Mouse (Mus musculus) liver, embryonic 14.5 days (tissue): ENCODE results near the gene Tgfbr1. TPM values are rescaled to one million over a fixed set of nuclear protein-coding genes. Genes with fewer than 3 reads are reported as not detected.

Source experiments
- ATAC-seq: fragments of 200-750 bp; cut with Nextera tagmentation; 2 replicates; pipeline ENCODE4 v1.8.0; 2017; ENCODE audit warnings: moderate number of reproducible peaks, mild to moderate bottlenecking, moderate library complexity; ENCODE audit not compliant: insufficient read depth
- DNase-seq, 3 experiments: peaks; one replicate each; pipeline ENCODE4 v3.0.0-alpha.2; 2012 to 2013; ENCODE audit warnings: low read depth in 3 of 3, low spot score in 3 of 3
- H3K27ac ChIP-seq: fragments of 300-500 bp; sonication (generic); 2 replicates; pipeline ENCODE4 v1.5.1; 2014; ENCODE audit warnings: moderate library complexity, mild to moderate bottlenecking, control low read depth, inconsistent platforms
- H3K27me3 ChIP-seq: fragments of 300-500 bp; sonication (generic); 2 replicates; pipeline ENCODE4 v1.6.1; 2014; ENCODE audit warnings: mild to moderate bottlenecking, low read length, moderate library complexity; ENCODE audit not compliant: control insufficient read depth, insufficient read depth
- H3K36me3 ChIP-seq: fragments of 300-500 bp; sonication (generic); replicated peaks from 2 replicates; pipeline ENCODE4 v1.6.1; 2014; ENCODE audit warnings: low read depth; ENCODE audit not compliant: control insufficient read depth, insufficient read depth
- H3K4me1 ChIP-seq, 2 experiments: fragments of 200-500 bp in 1 of 2; fragments of 300-500 bp in 1 of 2; sonication (generic) in 1 of 2; replicated peaks; 2 replicates each; pipeline ENCODE4 v1.6.1; 2012 to 2014; ENCODE audit warnings: antibody characterized with exemption in 1 of 2, inconsistent platforms in 1 of 2, low read length in 1 of 2; ENCODE audit not compliant: control insufficient read depth in 2 of 2, insufficient read depth in 2 of 2
- H3K4me2 ChIP-seq: fragments of 300-500 bp; sonication (generic); 2 replicates; pipeline ENCODE4 v1.6.1; 2014; ENCODE audit warnings: low read depth, mild to moderate bottlenecking, control low read depth, moderate library complexity
- H3K4me3 ChIP-seq, 2 experiments: fragments of 200-500 bp in 1 of 2; fragments of 300-500 bp in 1 of 2; sonication (generic) in 1 of 2; 2 replicates each; pipeline ENCODE4 v1.5.1; 2012 to 2014; ENCODE audit warnings: low read depth in 2 of 2, low read length in 2 of 2, mild to moderate bottlenecking in 2 of 2, control low read depth in 1 of 2, inconsistent platforms in 1 of 2, moderate library complexity in 1 of 2; ENCODE audit not compliant: insufficient read depth in 1 of 2
- H3K9ac ChIP-seq: fragments of 300-500 bp; sonication (generic); replicated peaks from 2 replicates; pipeline ENCODE4 v1.6.1; 2014; ENCODE audit warnings: mild to moderate bottlenecking, control low read depth, moderate library complexity
- H3K9me3 ChIP-seq: fragments of 300-500 bp; sonication (generic); 2 replicates; pipeline ENCODE4 v1.6.1; 2016; ENCODE audit warnings: low read length, mixed read lengths; ENCODE audit not compliant: control insufficient read depth
- CTCF ChIP-seq: IDR thresholded peaks from 2 replicates; pipeline ENCODE4 v1.5.1; 2016; ENCODE audit warnings: antibody characterized with exemption, low read depth, control low read depth
- EP300 ChIP-seq: IDR thresholded peaks from 2 replicates; pipeline ENCODE4 v1.6.1; 2016; ENCODE audit warnings: antibody characterized with exemption, low read depth
- WGBS: fragments of 180-500 bp; shearing (Covaris S2); extraction: QIAGEN DNeasy Blood & Tissue Kit; methylation state at CpG from one replicate; pipeline ENCODE4 v1.1.7; 2014; ENCODE audit not compliant: insufficient replicate concordance; 5-methylcytosine and 5-hydroxymethylcytosine counted together
- polyA plus RNA-seq, 2 experiments: library from polyadenylated mRNA; depleted of rRNA in 1 of 2; stranded (reverse) in 1 of 2; unstranded in 1 of 2; fragments of >200 nt; fragmentation: Nextera tagmentation in 1 of 2; extraction: Ambion mirVana in 1 of 2; gene quantifications; 2 replicates each; pipeline versions ENCODE4 v1.2.1 to v1.2.3; 2012 to 2014

Tgfbr1 gene
- polyA plus RNA-seq, 2 experiments: 3.2 to 5.7 TPM

- Histone ChIP-seq H3K4me2 (peak overlapping the region; percentile 80), H3K4me3 (peak overlapping the region; percentile 40 to 51), H3K9me3 (no peaks in the 10 kb centered on the region), H3K36me3 (no peaks in the 10 kb centered on the region), H3K9ac (peak overlapping the region; percentile 31), H3K4me1 (peaks cover 0 to 2% of the 10 kb centered on the region in 2 experiments; a peak in 1 of 4 replicates), H3K27ac (no peak overlapping the region), H3K27me3 (no peaks in the 10 kb centered on the region)
- DNase-seq (peak; percentile 37 to 49 (median 42)), ATAC-seq (no peak)
- WGBS: 3% methylated on average over 33 of the region's 33 CpGs
- TF ChIP-seq CTCF (peak; percentile 97), EP300 (no peak)
Observed at GRCm38 (mm10) chr4:47437365-47438340, 84.6 kb downstream of the Tgfbr1 start.

GRCm38 (mm10) chr4:47438956-47439355, 85.9 kb downstream of the Tgfbr1 start:
- ATAC-seq: no peak
- Histone ChIP-seq H3K27me3 (no peaks in the 10 kb centered on the region), H3K9ac (no peak overlapping the region), H3K36me3 (no peaks in the 10 kb centered on the region), H3K4me3 (no peak overlapping the region), H3K9me3 (no peaks in the 10 kb centered on the region), H3K4me2 (no peak overlapping the region), H3K4me1 (peaks cover 0 to 2% of the 10 kb centered on the region in 2 experiments; a peak in 1 of 4 replicates), H3K27ac (no peak overlapping the region)
- TF ChIP-seq CTCF (no peak), EP300 (no peak)
- no peak for DNase-seq
- 52% methylated on average over 6 of the region's 6 CpGs for WGBS

GRCm38 (mm10) chr4:47440951-47441350, 87.9 kb downstream of the Tgfbr1 start:
- WGBS: 70% methylated on average over 11 of the region's 11 CpGs
- no peak overlapping the region for H3K4me2 ChIP-seq
- H3K9ac ChIP-seq: no peak overlapping the region
- no peak overlapping the region for H3K4me3 ChIP-seq
- H3K27ac ChIP-seq: no peak overlapping the region
- H3K9me3 ChIP-seq: no peaks in the 10 kb centered on the region
- ATAC-seq: no peak
- no peak for DNase-seq
- no peak for TF ChIP-seq CTCF
- no peak for TF ChIP-seq EP300
- H3K4me1 ChIP-seq: peaks cover 0 to 2% of the 10 kb centered on the region in 2 experiments; a peak in 1 of 4 replicates
- H3K27me3 ChIP-seq: no peaks in the 10 kb centered on the region
- no peaks in the 10 kb centered on the region for H3K36me3 ChIP-seq

GRCm38 (mm10) chr4:47448526-47448925, 95.5 kb downstream of the Tgfbr1 start:
- Histone ChIP-seq H3K4me1 (no peaks in the 10 kb centered on the region), H3K9ac (no peak overlapping the region), H3K27ac (no peak overlapping the region), H3K9me3 (no peaks in the 10 kb centered on the region), H3K27me3 (no peaks in the 10 kb centered on the region), H3K36me3 (no peaks in the 10 kb centered on the region), H3K4me3 (no peak overlapping the region), H3K4me2 (no peak overlapping the region)
- DNase-seq (no peak), ATAC-seq (no peak)
- 51% methylated on average over 3 of the region's 3 CpGs for WGBS
- no peak for TF ChIP-seq EP300
- TF ChIP-seq CTCF: no peak

- H3K4me2 ChIP-seq: no peak overlapping the region
- no peak overlapping the region for H3K4me3 ChIP-seq
- no peaks in the 10 kb centered on the region for H3K27me3 ChIP-seq
- DNase-seq (no peak), ATAC-seq (no peak)
- no peak overlapping the region for H3K9ac ChIP-seq
- TF ChIP-seq CTCF (no peak), EP300 (no peak)
- no peak overlapping the region for H3K27ac ChIP-seq
- H3K36me3 ChIP-seq: no peaks in the 10 kb centered on the region
- 31% methylated on average over 5 of the region's 5 CpGs for WGBS
- H3K9me3 ChIP-seq: no peaks in the 10 kb centered on the region
- no peaks in the 10 kb centered on the region for H3K4me1 ChIP-seq
Observed at GRCm38 (mm10) chr4:47449116-47449515, 96.1 kb downstream of the Tgfbr1 start.
